Mouse (Mus musculus) heart, embryonic 14.5 days (tissue): ENCODE results near the gene Fcrlb. TPM values are rescaled to one million over a fixed set of nuclear protein-coding genes. Genes with fewer than 3 reads are reported as not detected.
A peak's percentile ranks its signal among the peaks of the same experiment; 100 is the strongest.

Experiments used
- ATAC-seq: fragments of 200-750 bp; cut with Nextera tagmentation; 2 replicates; pipeline ENCODE4 v1.8.0; 2017; ENCODE audit warnings: low read depth, moderate TSS enrichment; ENCODE audit not compliant: insufficient number of reproducible peaks, insufficient read depth, low FRiP score
- H3K27ac ChIP-seq, 2 experiments: fragments of 200-500 bp in 1 of 2; fragments of 300-500 bp in 1 of 2; sonication (generic) in 1 of 2; replicated peaks in 1 of 2; 2 replicates each; pipeline ENCODE4 v1.5.1; 2012 to 2014; ENCODE audit warnings: low read depth in 2 of 2, low read length in 2 of 2, control low read depth in 1 of 2, mild to moderate bottlenecking in 1 of 2, mixed read lengths in 1 of 2; ENCODE audit not compliant: control insufficient read depth in 1 of 2, insufficient read depth in 1 of 2
- H3K27me3 ChIP-seq: fragments of 300-500 bp; sonication (generic); 2 replicates; pipeline ENCODE4 v1.6.1; 2014; ENCODE audit warnings: mild to moderate bottlenecking, low read length, control low read depth; ENCODE audit not compliant: control insufficient read depth, insufficient read depth
- H3K36me3 ChIP-seq: fragments of 300-500 bp; sonication (generic); 2 replicates; pipeline ENCODE4 v1.6.1; 2014; ENCODE audit warnings: mild to moderate bottlenecking, control low read depth, low read length, mixed read lengths; ENCODE audit not compliant: control insufficient read depth, insufficient read depth
- H3K4me1 ChIP-seq, 2 experiments: fragments of 200-500 bp in 1 of 2; fragments of 300-500 bp in 1 of 2; sonication (generic) in 1 of 2; 2 replicates each; pipeline ENCODE4 v1.6.1; 2012 to 2014; ENCODE audit warnings: low read length in 2 of 2, control low read depth in 1 of 2, mixed read lengths in 1 of 2; ENCODE audit not compliant: control insufficient read depth in 2 of 2, insufficient read depth in 2 of 2
- H3K4me2 ChIP-seq: fragments of 300-500 bp; sonication (generic); 2 replicates; pipeline ENCODE4 v1.6.1; 2014; ENCODE audit warnings: mild to moderate bottlenecking, low read length
- H3K4me3 ChIP-seq, 2 experiments: fragments of 200-500 bp in 1 of 2; fragments of 300-500 bp in 1 of 2; sonication (generic) in 1 of 2; 2 replicates each; pipeline ENCODE4 v1.5.1; 2012 to 2014; ENCODE audit warnings: low read length in 2 of 2, mild to moderate bottlenecking in 2 of 2, control low read depth in 1 of 2, low read depth in 1 of 2, moderate library complexity in 1 of 2; ENCODE audit not compliant: control insufficient read depth in 1 of 2, insufficient read depth in 1 of 2
- H3K9ac ChIP-seq: fragments of 300-500 bp; sonication (generic); 2 replicates; pipeline ENCODE4 v1.6.1; 2014; ENCODE audit warnings: mild to moderate bottlenecking, low read length
- H3K9me3 ChIP-seq: fragments of 300-500 bp; sonication (generic); 2 replicates; pipeline ENCODE4 v1.6.1; 2016; ENCODE audit warnings: low read length, control low read depth; ENCODE audit not compliant: control insufficient read depth
- WGBS: fragments of 180-500 bp; shearing (Covaris S2); extraction: QIAGEN DNeasy Blood & Tissue Kit; methylation state at CpG from one replicate; pipeline ENCODE4 v1.1.7; 2014; 5-methylcytosine and 5-hydroxymethylcytosine counted together
- polyA plus RNA-seq: library from polyadenylated mRNA; unstranded; fragments of >200 nt; fragmentation: Nextera tagmentation; extraction: Ambion mirVana; gene quantifications from 2 replicates; pipeline ENCODE4 v1.2.1, GENCODE M21; 2014

The Fcrlb gene
- polyA plus RNA-seq, 1 experiment from 2014 or later = 0.15 TPM

DNA sequence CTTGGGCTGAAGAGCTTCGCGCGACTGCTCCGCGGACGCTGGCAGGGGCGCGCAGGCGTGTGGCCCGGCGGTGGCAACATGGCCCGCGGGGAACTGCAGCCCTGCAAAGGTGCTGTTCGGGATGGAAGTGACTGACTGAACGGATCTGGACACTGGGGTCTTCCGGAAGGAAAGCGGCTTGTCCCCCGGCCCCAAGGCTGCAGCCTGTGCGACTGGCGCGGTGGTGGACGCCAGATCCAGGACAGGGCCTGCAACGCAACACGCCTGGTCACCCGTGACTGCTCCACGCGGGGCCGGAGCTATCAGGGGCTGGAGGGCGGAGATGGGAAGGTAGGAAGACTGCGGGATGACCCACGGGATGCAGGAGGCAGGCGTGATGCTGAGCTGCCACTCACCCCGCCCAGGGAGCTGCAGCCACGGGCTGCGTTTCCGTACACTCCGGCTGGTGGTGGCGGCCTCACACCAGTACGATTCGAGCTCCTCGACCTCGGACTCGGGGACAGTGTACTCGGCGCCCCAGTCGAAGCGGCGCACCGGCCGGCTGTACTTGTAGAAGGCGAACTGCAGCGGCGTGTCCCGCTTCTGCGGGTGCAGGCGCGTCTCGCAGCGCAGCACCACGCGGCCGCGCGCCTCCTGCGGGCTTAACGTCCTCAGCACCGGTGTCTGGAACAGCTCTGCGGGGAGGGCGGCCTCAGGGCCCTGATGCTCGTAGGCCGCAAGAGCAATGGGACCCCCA, 5.1 kb downstream of the Fcrlb start:
- peaks cover 65% of the 10 kb centered on the region for H3K27me3 ChIP-seq
- peak overlapping the region; percentile 41 to 48 for H3K4me3 ChIP-seq
- H3K4me1 ChIP-seq = peaks cover 4 to 7% of the 10 kb centered on the region in 2 experiments; a peak in 2 of 4 replicates
- under 1% methylated on average over 71 of the region's 71 CpGs for WGBS
- no peak for ATAC-seq
- no peaks in the 10 kb centered on the region for H3K9me3 ChIP-seq
- peak overlapping the region; percentile 96 for H3K4me2 ChIP-seq
- H3K9ac ChIP-seq = peak overlapping the region; percentile 60
- no peaks in the 10 kb centered on the region for H3K36me3 ChIP-seq
- no peak overlapping the region for H3K27ac ChIP-seq

DNA sequence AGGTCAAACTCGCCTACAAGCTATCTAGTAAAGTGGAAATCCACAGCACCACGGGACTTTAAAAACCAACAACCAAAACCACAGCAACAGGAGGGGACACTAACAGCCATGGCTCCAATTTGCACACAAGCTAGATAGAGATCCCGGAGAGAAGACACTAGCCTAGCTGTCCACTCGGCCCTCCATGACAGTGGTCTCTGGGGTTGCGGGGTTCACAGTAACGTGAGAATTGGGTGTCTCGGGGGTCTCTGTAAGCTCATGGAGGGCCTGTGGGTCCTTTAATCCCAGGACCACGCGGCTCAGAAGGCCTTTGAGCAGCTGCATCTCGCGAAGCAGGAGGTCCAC, 5.7 kb downstream of the Fcrlb start:
- no peak for ATAC-seq
- Histone ChIP-seq H3K4me2 (peak overlapping the region; percentile 96), H3K4me1 (peaks cover 4 to 7% of the 10 kb centered on the region in 2 experiments; a peak in 2 of 4 replicates), H3K4me3 (peak overlapping the region; percentile 41 to 48), H3K27me3 (peaks cover 64% of the 10 kb centered on the region), H3K9ac (peak overlapping the region; percentile 60; the same call in 1 of the 2 replicates), H3K9me3 (no peaks in the 10 kb centered on the region), H3K36me3 (no peaks in the 10 kb centered on the region), H3K27ac (no peak overlapping the region)
- WGBS = 32% methylated on average over 11 of the region's 11 CpGs

DNA sequence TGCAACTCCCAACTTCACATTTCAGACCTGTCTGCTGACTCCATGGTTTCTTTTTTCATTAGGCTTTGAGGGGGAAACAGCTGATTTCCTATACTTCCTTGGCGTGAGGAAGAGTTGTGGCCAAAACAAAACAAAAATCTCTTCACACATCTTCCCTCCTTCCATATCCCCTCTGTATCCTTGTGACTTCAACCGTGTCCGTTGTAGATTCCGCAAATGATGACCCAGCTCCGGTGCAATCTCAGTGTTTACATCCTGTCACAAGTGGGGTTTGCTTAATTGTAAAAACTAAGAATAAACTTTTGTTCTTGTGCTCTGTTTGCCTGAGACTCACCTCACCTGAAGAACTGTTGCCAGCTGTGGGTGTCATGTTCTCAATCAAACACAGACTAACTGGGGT, 9.3 kb downstream of the Fcrlb start:
- no peak overlapping the region for H3K27ac ChIP-seq
- no peaks in the 10 kb centered on the region for H3K36me3 ChIP-seq
- H3K27me3 ChIP-seq = peaks cover 51% of the 10 kb centered on the region
- H3K4me1 ChIP-seq = peaks cover 2 to 5% of the 10 kb centered on the region in 2 experiments; a peak in 3 of 4 replicates
- H3K9me3 ChIP-seq = no peaks in the 10 kb centered on the region
- WGBS = 63% methylated on average over 5 of the region's 5 CpGs
- H3K4me2 ChIP-seq = no peak overlapping the region
- H3K9ac ChIP-seq = no peak overlapping the region
- no peak overlapping the region for H3K4me3 ChIP-seq
- no peak for ATAC-seq

DNA sequence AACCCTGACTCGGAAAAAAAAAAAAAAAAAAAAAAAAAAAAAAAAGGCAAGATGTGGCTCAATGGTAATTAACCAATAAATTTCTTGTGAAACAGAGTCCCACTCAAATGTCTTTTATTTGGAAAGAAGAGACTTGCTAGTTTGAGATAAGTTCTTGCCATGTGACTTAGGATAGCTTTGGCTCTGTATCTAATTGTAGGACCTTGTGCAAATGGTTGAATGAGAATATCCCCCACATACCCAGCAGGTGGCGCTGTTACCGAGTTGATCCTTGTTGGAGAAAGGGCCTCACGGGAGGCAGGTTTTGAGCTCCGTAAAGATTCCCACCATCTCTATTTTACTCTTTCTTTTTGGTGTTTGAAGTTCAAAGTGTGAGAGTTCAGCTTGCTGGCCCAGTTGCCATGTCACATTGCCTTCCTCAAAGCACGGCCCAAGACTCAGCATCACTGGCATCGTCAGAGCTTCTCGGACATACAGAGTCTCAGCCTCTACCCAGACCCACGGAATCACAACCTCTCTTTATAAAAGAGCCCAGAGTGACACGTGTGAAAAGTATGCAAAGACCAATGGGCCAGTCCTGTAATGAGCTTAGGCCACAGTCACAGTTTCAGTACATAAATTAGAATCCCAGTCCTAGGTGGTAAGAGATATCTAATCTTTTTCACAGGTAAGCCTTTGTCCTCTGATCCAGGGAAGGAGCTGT, 11.1 kb downstream of the Fcrlb start:
- Histone ChIP-seq H3K4me2 (peak overlapping the region; percentile 49), H3K4me1 (no peaks in the 10 kb centered on the region; a peak in 2 of 4 replicates), H3K27ac (no peak overlapping the region), H3K27me3 (peaks cover 47% of the 10 kb centered on the region), H3K36me3 (no peaks in the 10 kb centered on the region), H3K4me3 (no peak overlapping the region; a peak in 1 of 4 replicates), H3K9ac (no peak overlapping the region), H3K9me3 (no peaks in the 10 kb centered on the region)
- ATAC-seq = no peak
- WGBS = 32% methylated on average over 10 of the region's 10 CpGs

DNA sequence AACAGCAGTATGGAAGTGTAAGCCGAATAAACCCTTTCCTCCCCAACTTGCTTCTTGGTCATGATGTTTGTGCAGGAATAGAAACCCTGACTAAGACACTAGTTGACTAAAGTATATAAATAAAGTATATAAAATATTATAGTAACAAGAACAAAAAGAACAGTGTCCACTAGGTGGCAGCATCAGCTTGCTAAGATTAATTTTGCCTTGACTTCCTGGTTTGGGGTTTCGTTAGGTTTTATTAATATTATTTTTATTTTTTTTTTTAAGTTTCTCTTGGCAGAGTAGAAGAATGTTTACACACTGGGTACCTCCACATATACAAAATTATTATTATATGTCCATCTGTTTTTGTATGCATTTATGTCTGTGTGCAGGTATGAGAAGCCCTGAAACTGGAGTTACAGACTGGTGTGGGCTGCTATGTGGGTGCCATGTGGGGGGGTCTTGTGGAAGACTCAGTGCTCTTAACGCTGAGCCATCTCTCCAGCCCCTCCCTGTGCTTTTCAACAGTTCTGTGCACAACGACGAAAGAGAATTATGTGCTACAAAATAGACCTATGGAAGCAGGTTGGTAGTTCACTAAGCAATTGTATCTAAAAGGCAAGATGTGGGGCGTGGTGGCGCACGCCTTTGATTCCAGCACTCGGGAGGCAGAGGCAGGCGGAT, 11.8 kb downstream of the Fcrlb start:
- no peak overlapping the region; the same call in 1 of the 2 replicates for H3K9ac ChIP-seq
- H3K27ac ChIP-seq = no peak overlapping the region
- peaks cover 40% of the 10 kb centered on the region for H3K27me3 ChIP-seq
- no peak for ATAC-seq
- H3K36me3 ChIP-seq = no peaks in the 10 kb centered on the region
- peak overlapping the region; percentile 49 for H3K4me2 ChIP-seq
- no peaks in the 10 kb centered on the region for H3K9me3 ChIP-seq
- WGBS = 24% methylated on average over 10 of the region's 10 CpGs
- no peaks in the 10 kb centered on the region; a peak in 2 of 4 replicates for H3K4me1 ChIP-seq
- H3K4me3 ChIP-seq = no peak overlapping the region; a peak in 1 of 4 replicates

DNA sequence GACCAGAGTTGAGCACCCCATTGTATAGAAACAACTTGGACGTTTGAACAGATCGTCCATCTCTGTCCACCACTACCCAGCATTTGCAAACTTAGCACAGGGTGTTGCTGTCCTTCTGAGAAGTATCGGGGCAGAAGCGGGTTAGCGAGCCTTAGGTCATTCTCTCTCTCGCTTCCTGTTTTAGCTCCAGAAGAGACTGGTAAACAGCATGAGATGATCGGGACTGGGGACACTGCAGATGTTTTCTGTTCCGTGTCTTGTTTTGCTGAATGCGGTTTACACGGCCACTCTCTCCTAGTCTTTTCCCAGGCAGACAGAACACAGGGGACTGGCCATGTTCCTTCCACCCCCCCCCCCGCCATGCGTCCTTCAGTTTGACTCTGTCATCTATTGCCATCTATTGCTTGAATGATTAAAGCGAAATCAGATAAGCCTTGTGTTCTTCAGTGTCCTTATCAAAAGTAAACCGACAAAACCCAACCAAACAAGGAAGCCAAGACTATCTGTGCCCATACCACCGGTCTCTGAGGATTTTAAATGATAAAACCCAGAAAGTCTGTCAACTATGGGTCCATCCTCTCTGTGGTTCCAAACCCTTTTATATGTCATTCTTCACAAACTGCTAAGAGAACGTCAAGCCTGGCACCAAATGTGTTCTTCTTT, 14.2 kb downstream of the Fcrlb start:
- no peak overlapping the region for H3K27ac ChIP-seq
- no peak overlapping the region for H3K4me2 ChIP-seq
- no peak overlapping the region for H3K4me3 ChIP-seq
- H3K4me1 ChIP-seq = no peaks in the 10 kb centered on the region; a peak in 2 of 4 replicates
- ATAC-seq = no peak
- WGBS = 58% methylated on average over 16 of the region's 16 CpGs
- no peak overlapping the region for H3K9ac ChIP-seq
- no peaks in the 10 kb centered on the region for H3K36me3 ChIP-seq
- H3K27me3 ChIP-seq = peaks cover 30% of the 10 kb centered on the region
- H3K9me3 ChIP-seq = no peaks in the 10 kb centered on the region

DNA sequence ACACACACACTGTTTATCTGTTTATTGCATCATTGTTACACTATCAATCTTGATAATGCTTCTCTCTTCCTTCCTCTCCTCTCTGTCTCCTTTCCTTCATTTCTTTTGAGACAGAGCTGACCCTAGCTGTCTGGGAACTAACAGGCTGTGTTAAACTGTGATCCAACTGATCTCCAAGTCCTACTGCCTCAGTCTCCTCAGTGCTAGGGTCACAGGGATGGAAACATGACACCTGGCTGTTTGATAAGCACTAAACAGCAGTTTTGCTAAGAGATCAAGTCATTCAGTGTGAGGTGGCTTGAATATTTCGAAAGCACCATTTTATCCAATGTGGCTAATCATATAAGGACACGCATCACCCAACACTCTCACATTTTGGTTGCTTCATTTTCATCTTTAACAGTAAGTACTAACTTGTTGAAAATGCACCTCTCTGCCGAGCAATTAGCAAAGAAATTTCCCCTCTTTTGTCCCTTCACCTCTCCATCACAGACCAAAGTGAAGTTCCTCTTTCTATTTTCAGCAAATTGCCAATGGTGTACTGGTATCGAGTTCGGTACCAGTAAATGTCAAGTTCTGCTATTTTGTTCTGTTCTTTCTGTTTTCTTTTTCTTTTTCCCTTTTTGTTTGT, 16.0 kb downstream of the Fcrlb start:
- no peaks in the 10 kb centered on the region for H3K9me3 ChIP-seq
- no peak overlapping the region for H3K27ac ChIP-seq
- no peaks in the 10 kb centered on the region; a peak in 2 of 4 replicates for H3K4me1 ChIP-seq
- 73% methylated on average over 5 of the region's 5 CpGs for whole genome bisulfite sequencing
- H3K27me3 ChIP-seq = peaks cover 14% of the 10 kb centered on the region
- H3K36me3 ChIP-seq = no peaks in the 10 kb centered on the region
- no peak overlapping the region for H3K4me3 ChIP-seq
- no peak overlapping the region for H3K9ac ChIP-seq
- no peak for ATAC-seq
- H3K4me2 ChIP-seq = no peak overlapping the region
